Mouse (Mus musculus) ovary, postnatal 14 days (tissue): ENCODE results near the gene Wfdc5.

Experiments used
- DNase-seq: peaks from one replicate; pipeline ENCODE4 v3.0.0; 2022; ENCODE audit warnings: low spot score

Wfdc5 gene

DNA sequence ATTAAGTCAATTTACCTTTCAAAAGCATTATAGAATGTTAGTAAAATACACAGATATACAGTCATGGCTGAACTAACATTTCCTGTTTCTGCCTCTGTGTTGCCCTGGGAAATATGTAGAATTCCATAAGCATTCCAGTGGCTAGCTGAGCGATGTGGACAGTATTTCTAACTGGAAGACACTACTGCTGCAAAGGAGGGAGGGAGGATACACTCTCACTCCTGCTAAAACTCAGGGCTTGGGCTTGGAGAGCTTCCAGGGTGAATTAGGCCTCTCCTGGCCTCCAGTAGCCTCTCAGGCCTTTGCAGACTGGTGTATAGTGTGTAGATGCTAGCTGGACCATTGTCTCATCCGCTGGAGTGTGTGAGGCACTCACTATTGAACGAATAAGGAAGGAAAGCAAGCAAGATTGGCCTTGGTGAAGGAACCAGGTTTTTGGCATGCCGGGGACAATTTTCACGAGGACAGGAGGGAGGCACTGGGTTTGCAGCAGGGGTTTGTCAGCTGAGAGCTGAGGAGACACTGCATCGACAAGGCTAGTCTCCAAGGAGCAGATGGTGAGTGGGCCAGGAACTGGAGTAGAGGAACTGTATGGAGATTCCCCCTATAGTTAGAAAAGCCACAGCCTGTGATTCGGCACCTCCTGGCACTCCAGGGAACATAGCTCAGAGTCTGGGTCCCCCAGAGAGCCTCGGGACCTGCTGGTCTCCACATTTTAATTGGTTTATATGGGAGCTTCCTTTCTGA, 7.7 kb downstream of the Wfdc5 start:
- no peak for DNase-seq

DNA sequence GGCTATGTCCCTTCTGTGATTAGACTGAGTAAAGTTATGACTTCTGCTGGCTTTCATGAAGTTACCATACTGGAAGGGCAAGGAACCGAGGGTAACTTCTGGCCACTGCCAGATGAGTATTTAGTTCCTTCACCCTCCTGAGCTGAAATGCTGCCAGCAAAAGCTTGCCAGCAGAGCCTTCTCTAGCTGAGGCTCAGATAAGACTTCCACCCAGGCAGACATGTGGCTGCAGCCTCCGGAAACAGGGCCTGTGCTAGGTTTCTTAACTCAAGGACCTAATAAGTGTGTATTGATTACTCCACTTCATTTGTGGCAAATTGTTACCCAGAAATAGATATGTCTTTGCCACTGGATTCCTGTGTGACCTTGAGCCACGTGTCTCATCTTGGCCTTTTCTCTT, 9.1 kb downstream of the Wfdc5 start:
- DNase-seq = no peak

DNA sequence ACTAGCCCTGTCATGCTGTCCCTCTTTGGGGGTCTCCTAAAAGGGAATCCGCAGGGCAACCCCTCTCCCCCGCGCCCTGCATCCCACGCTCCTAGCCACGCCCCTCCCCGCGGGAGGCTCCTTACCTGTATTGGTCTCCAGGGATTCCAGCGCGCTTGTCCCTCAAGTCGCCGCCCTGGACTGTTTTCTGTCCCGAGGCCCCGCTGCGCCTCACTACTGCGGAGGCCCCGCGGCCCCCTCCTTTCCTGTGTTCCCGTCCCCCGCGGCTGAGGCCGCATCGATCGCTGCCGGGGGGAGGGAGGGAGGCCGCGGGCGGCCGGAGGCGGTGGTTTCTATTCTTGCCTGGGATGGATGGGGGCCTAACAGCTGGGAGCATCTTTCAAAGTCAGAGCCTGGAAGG, 11.6 kb downstream of the Wfdc5 start, which contains the start of gene Kcns1:
Gene Kcns1, minus strand, starts transcription at position 212 of the 400 bp plus-strand sequence.
- no peak for DNase-seq

DNA sequence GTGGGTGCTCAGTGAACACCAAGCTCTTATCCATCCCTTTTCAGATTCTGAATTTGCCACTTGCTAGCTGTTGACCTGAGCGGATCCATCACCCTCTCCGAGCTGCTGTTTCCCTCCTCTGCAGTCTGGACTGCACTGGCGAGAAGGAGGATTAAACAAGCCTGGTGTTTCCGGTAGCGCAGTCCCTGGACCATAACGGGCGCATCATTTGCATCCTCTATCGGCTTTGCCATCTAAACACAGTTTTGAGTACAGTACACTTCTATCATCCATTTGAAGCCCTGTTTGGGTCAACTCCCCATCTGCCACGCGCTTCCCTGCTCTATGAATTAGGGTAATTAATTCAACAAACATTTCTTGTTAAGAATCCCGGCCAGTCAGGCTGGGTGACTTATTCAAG, 12.2 kb downstream of the Wfdc5 start:
- DNase-seq = no peak

DNA sequence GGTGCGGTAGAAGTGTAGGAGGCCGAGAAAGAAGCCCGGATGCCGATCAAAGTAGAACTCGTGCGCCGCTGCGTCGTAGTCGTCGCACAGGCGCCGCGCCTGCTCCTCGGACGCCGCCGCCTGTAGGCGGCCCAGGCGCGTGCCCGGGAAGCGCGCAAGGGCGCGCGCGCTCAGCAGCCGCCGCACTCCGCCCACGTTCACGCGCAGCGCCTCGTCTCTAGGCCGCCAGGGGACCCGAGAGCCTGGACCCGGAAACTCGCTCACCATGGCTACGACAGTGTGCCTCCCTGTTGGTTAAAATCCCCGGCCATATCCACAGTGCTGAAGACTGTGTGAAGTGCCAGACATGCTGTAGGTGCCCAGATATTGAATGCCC, 14.0 kb downstream of the Wfdc5 start:
- DNase-seq = no peak

DNA sequence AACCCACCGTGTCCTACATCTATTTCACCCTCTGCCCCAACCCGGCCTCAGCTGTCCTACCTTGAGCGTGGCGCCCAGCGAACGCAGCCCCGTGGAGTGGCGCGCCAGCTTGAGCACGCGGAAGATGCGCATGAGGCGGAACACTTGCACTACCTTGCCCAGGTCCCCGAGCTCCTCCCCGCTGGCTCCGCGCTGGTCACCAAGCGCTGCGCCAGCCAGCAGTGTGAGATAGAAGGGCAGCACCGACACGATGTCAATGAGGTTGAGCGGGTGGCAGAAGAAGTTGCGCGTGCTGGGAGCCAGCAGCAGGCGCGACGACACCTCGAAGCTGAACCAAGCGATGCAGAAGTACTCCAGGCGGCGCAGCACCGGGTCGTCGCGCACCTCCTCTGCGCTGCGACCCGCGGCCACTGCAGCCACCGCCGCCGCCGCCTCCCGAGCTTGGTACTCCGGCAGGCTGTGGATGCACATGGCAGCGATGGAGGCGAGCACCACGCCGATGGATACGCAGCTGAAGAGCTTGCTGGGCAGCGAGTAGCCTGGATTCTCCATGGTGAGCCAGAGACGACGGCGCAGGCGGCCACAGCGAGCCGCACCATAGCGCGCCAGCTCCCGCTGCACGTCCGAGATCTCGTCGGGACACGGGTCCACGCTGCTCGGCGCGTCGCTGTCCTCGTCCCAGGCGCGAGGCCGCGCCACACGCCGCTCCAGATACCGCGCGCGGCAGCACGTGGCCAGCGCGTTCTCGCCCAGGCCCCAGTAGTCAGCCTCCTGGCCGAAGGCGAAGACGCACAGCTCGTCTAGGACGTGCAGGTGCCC, 14.6 kb downstream of the Wfdc5 start:
- no peak for DNase-seq

DNA sequence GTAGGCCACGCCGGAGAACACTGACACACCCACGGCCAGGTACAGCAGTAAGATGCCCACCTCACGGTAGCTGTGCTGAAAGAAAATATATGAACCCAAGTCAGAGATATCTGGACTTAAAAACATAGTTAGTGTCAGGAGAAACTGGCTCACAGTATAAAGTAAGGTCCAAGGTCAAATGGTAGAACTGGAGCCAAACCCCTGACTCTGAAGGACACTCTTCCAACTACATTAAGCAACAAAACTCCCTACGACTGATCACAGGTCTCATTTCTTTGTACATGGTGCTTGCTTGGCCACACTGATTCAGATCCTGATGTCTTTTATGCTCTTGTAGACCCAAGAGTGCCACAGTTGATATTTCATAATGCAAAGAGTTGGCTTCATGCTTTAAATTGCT, 17.6 kb downstream of the Wfdc5 start:
- DNase-seq = no peak

DNA sequence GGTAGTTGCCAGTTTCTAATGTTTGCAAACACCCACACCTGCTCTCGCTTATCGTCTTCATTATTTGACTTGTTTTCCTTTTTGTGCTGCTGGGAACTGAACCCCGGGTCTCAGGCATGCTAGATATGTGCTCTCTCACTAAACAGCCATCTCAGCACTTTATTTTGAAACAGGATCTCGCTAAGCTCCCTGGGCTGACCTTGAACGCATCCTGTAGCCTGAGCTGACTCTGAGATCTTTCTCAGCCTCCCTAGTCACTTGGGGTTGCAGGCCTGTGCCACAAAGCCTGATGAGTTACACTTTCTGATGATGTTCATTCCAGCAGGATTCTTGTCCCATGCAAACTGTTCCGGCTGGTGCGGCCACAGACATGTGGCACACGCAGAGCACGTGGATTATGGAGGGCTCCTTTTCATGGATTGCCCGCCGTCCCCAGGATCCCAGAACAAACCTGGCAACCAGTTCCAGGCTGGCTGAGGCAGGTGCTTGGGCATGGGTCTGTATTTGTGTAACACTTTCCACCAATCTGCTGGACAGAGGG, 21.0 kb downstream of the Wfdc5 start:
- DNase-seq = no peak

DNA sequence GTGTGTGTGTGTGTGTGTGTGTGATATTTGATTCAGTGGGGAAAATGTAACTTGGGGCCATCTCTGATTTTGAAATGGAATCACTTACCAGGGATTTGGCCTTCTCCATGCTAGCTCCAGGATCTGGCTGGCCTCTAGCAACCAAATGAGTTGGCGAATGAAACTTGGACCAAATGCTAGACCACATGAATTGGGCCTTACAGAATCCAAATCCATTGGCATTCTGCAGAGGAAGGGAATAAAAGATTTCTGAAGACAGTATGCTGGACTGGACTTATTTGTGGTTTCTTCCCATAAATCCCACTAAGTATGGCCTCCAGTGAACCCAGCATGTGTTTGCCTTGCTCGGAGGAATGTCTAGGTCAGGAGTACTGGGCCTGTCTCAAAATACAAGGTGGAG, 23.7 kb downstream of the Wfdc5 start:
- DNase-seq = no peak

DNA sequence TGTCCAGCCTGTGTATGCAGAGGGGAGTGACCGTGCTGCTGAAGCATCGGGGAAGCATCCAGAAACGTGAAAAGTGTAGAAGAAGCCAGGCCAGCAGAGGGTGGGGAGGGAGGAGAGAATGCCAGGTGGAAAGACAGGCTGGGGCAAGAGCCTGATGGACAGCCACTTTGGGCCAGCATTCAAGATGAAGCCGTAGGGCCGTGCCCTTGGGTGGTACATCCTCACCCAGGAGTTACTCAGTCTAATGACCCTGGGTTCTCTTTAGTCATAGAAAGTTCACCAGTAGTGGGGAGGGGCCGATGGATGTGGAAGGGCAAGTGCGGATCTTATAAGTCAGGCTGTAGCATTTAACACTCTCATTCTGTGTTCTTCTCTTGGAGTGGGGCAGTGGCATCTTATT, 26.4 kb downstream of the Wfdc5 start:
- no peak for DNase-seq

DNA sequence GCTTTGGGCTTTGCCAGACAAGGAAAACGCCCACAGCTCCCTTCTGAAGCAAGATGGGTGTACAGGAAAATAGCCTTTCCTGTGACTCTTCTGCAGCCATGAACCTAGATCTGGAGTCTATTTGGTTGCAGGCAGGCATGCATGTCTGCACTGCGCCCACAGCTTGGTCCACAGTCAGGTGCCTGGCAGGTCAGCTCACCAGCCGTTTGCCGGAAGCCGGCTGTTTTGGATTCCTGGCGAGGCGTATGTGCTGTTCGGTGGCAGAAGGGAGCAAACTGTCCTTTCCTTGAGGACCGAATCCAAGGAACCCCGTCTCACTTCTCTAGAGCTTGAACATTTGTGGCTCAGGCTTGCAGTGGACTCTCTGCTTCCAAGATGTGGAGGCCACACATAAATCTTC, 28.5 kb downstream of the Wfdc5 start:
- no peak for DNase-seq

DNA sequence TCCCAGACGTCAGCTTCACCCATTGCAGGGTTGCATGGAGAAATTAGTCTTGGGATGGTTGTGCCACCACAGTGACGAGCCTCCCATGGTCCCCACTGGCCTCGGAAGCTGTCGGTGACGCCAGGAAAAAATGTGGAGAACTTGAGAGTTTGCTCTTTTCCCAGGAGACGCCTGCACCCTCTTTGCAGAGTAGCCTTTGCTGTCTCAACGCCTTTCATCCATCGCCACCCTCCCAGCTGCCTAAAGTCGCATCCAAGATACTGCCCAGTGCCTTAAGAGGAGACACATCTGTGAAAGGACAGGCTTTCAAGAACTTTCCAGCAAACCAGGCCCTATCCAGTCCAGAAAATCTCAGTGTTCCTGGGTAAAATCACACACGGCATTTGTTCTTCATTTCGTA, 30.2 kb downstream of the Wfdc5 start:
- no peak for DNase-seq

DNA sequence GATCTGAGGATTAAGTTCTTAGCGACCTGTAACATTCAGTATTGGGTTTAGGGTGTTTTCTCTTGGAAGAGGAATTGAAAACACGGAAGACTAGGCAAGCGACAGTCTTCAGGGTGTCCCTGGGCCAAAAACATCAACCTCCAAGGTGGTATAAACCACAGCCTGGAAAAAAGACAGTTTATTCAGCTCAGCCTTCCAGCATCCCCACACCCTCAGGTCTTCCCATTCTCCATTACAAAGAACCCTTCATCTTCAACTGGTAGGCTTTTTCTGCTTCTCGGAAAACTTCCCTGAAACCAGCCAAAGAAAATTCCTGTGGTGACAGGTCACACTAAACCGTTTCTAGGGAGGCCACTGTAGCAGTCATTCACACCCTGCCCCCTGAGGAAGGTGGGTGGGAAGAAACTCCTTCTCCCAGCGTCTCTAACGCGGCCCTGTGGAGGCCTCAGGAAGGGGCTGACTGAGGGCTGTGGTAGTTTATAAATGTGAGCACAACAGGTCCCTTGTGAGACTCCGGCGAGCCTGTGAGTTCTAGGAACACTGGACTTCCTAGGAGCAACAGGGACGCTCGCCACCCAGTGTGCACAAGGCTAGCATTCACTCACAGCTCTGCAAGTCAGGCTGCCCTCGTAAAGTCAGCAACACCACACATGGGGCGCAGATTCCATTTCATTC, 32.3 kb downstream of the Wfdc5 start:
- DNase-seq = no peak

DNA sequence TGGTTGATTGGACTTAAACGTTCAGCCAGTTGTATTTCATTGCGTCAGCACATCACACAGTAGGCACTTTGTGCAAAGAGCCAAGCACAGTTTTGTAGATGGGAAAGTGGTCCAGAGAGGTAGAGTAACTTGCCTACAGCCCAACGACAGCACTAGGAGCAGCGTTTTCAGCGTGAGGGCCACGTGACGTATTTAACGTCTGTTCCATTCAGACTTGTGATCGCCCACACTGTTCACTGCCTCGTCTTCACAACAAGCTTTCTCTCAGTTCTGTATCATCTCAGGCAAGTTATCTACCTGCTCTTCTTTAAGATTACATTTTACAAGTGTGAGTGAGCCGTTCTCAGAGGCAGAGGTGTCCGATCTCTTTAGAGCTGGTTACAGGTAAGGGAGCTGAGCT, 36.0 kb downstream of the Wfdc5 start:
- DNase-seq = no peak

DNA sequence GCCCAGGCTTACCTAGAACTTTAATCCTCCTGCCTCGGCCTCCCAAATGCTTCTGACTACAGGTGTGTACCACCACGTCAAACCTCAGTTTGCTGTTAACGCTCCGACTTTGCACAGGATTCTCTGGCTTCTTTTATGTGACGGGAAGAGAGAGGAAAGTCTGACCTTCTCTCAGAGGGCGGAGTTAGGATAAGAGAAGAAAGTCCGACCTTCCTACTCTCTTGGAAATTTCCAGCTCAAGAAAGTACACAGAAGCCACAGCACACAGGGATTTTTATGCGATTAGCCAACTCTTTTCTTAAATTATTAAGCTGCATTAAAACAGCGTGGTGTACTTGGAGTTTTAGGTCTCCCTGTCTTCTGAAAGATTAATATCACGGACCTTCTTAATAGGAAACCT, 38.0 kb downstream of the Wfdc5 start:
- no peak for DNase-seq

DNA sequence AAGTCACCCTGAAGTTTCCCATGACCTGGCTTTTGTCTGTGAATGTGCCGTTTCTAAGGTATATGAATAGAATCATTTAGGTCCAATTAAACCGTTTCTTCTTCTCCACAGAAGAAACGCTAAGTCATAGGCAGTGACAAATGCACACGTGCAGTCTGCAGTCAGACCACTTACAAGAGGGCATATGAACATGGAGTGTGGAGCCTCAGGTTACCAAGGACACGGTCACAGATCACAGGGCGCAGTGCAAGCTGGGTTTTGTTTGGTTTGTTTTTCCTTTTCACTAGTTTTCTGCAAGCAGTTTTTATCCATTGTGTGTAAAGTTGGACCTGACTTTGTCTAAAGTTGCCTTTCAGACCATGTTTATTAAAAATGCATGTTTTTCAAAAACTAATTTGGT, 38.5 kb downstream of the Wfdc5 start:
- no peak for DNase-seq

DNA sequence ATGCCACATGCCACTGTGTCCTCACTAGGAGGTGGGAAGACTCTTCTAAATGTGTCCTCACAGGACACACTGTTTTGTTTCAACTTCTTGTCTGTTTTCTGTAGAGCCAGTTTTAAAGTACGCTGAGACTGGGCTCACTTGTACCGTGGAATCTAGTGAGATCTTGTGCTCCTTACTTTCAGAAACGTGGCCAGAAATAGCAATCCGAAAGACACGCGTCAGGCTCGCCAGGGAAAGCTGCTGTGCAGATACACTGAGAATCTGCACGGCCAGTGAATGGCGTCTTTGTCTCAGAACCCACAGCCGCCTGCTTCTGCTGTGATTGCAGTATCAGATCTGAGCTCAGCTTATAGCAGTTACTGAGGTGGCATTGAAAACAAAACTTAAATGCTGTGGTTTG, 40.5 kb downstream of the Wfdc5 start:
- DNase-seq = no peak

DNA sequence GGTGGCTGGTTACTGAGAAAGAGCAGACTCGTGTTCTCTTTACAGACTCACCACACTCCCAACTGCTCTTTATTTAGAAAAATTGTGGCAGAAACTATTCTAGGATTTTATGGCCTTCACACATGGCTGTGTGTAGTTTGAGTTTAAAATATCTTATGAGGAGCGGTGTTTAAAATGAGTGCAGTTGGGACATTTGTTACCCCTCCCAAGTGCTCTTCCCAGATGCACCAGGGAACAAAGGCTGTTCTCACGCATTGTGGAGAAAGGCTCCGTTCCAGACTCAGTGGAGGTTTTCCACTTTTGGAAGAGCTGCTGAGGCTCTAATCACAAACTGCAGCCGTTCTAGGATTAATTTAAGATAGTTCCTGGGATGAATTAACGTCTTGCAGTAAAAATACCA, 44.8 kb downstream of the Wfdc5 start:
- no peak for DNase-seq

DNA sequence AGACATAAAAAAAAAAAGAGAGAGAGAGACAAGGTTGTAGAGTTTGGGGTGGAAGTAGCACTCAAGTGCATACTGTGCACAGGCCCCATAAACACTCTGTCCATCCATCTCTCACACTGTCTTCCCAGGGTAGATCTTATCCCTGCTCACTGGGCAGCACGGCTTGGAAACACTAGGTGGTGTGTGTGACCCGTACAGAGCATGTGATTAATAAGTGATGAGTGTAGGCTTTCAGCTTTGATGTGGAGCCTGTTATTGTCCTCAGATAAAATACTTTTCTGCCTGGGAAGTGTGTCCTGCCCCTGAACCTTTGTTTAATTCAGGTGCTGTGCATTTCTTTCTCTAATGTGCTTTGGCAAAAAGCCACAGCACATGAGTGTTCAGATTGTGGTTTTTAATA, 46.1 kb downstream of the Wfdc5 start:
- DNase-seq = no peak

DNA sequence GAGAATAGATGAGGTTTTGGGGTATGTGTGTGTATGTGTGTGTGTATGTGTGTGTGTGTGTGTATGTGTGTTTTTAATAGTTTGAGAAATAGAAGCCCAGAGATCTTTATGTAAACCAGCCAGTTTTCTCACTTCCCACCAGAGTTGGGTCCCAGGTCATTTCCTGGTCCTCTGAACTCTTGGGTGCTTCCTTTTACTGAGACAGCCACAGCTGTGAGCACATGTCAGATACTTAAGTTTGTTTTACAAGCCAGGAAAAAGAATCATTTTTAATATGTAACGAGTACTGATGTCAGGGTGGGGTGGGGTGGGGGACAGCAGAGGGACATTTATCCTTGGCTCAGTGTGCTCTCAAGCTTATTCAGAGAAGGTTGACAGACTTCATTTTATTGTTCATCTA, 47.2 kb downstream of the Wfdc5 start:
- DNase-seq = no peak

DNA sequence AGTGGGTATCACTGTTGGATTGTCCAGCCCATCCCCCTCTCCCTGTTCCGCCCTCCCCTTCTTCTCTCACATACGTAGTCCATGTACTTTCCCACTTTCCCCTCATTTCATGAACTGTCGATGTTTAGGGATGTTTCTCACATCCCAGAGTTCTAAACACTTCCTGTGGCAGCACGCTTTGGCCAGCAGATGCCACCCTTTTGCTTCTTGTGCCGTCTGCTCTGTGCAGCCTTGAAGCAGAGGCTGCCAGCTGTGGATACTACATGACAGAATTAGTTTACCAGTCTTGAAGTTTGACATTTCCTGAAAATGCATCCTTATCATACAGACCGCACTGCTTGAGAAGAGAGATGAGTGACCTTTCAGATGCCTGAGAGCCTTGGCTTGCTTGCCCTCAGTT, 48.0 kb downstream of the Wfdc5 start:
- DNase-seq = no peak

DNA sequence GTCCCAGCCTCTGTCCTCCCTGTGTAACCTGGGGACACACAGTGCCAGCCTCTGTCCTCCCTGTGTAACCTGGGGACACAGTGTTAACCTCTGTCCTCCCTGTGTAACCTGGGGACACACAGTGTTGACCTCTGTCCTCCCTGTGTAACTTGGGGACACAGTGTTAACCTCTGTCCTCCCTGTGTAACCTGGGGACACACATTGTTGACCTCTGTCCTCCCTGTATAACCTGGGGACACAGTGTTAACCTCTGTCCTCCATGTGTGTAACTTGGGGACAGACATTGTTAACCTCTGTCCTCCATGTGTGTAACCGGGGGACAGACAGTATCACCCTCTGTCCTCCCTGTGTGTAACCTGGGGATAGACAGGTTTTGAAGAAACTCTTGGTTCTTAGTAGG, 51.0 kb downstream of the Wfdc5 start:
- DNase-seq = no peak
